Mouse (Mus musculus): ENCODE measurements at regions not wholly inside any gene's neighbourhood (a gene's known extent, or its start where the extent isn't known, plus 50 kb on each side); places are given as distances from the start of the nearest gene placed in this dataset.

GRCm38 (mm10) chr1:186458099-186458637 is 247.6 kb downstream of the Tgfb2 start:
- 18% methylated on average over 2 of the region's 2 CpGs for WGBS
- Histone ChIP-seq H3K27ac (no peak overlapping the region), H3K4me2 (no peak overlapping the region), H3K4me1 (no peaks in the 10 kb centered on the region), H3K4me3 (replicated peaks) (no peak overlapping the region), H3K9me3 (no peaks in the 10 kb centered on the region), H3K27me3 (replicated peaks) (0 out of 2 replicates have a peak, but pooled peaks cover 3% of the 10 kb centered on the region), H3K9ac (no peak overlapping the region), H3K36me3 (no peaks in the 10 kb centered on the region)
- no peak for ATAC-seq (ENCODE audit: insufficient read depth, low FRiP score, low read depth)

- WGBS, result 79% methylated on average over 8 of the region's 8 CpGs
- ATAC-seq (ENCODE audit: insufficient read depth, low FRiP score, low read depth), result no peak
Measured at GRCm38 (mm10) chr1:186457098-186457497, 248.7 kb downstream of the Tgfb2 start.

DNA sequence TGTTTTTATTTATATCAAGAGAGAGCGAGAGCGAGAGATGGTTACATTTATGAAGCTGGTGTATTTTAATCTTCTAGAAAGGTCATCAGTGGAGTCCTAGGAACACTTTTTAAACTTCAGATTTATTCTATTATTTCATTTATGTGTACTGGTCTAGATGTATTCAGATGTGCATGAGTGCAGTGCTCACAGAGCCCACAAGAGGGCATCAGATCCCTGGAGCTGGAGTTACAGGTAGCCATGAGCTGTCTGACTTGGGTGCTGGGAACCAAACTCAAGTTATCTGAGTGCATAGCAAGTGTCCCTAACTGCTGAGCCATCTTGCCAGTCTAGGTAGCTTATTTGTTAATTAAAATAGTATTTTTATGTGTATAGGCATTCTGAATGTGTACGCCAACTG is 249.7 kb downstream of the Tgfb2 start:
- H3K9me3 ChIP-seq, result no peaks in the 10 kb centered on the region
- H3K4me2 ChIP-seq, result no peak overlapping the region
- H3K4me3 ChIP-seq (replicated peaks), result no peak overlapping the region
- H3K9ac ChIP-seq, result no peak overlapping the region
- WGBS, result 92% methylated on average over 3 of the region's 3 CpGs
- no peak overlapping the region for H3K27ac ChIP-seq
- 0 out of 2 replicates have a peak, but pooled peaks cover 3% of the 10 kb centered on the region for H3K27me3 ChIP-seq (replicated peaks)
- no peaks in the 10 kb centered on the region for H3K4me1 ChIP-seq
- ATAC-seq (ENCODE audit: insufficient read depth, low FRiP score, low read depth), result no peak
- H3K36me3 ChIP-seq, result no peaks in the 10 kb centered on the region

More at GRCm38 (mm10) chr1:186457098-186457497, 248.7 kb downstream of the Tgfb2 start:
- Histone ChIP-seq H3K4me1 (no peaks in the 10 kb centered on the region), H3K27ac (no peak overlapping the region), H3K4me3 (replicated peaks) (no peak overlapping the region), H3K36me3 (no peaks in the 10 kb centered on the region), H3K9me3 (no peaks in the 10 kb centered on the region), H3K27me3 (replicated peaks) (0 out of 2 replicates have a peak, but pooled peaks cover 3% of the 10 kb centered on the region), H3K4me2 (no peak overlapping the region), H3K9ac (no peak overlapping the region)

DNA sequence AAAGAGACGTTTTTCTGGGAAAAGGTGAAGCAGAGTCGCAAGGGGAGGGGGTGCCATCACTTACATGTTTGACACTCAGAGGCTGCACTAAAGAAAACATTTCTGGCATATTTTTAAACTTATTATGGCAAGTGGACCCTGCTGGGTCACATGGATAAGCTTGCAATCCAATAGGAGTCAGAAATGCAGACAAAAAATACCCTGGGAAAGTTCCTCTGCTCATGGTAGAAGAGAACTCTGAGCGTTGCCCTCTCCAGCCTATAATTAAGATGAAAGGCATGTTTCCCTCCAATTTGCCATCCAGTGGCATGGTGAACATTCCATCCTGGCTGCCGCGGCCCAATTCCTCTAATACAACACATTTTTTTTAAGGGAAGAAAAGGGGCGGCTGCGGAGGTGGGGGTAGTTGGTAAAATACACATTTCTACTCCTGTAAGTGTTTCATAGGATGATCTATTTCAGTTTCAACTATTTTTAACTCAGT is 250.6 kb downstream of the Tgfb2 start:
- no peaks in the 10 kb centered on the region for H3K9me3 ChIP-seq
- no peak overlapping the region for H3K4me3 ChIP-seq (replicated peaks)
- no peak overlapping the region for H3K27ac ChIP-seq
- H3K36me3 ChIP-seq, result no peaks in the 10 kb centered on the region
- H3K9ac ChIP-seq, result no peak overlapping the region
- 0 out of 2 replicates have a peak, but pooled peaks cover 3% of the 10 kb centered on the region for H3K27me3 ChIP-seq (replicated peaks)
- no peak for ATAC-seq (ENCODE audit: insufficient read depth, low FRiP score, low read depth)
- no peaks in the 10 kb centered on the region for H3K4me1 ChIP-seq
- 54% methylated on average over 7 of the region's 7 CpGs for whole genome bisulfite sequencing
- H3K4me2 ChIP-seq, result no peak overlapping the region

GRCm38 (mm10) chr1:186454393-186455085 is 251.2 kb downstream of the Tgfb2 start:
- Histone ChIP-seq H3K27me3 (replicated peaks) (no peaks in the 10 kb centered on the region), H3K9ac (no peak overlapping the region), H3K36me3 (no peaks in the 10 kb centered on the region), H3K4me3 (replicated peaks) (no peak overlapping the region), H3K27ac (no peak overlapping the region), H3K4me2 (no peak overlapping the region), H3K4me1 (no peaks in the 10 kb centered on the region), H3K9me3 (no peaks in the 10 kb centered on the region)
- 51% methylated on average over 4 of the region's 4 CpGs for WGBS
- no peak for ATAC-seq (ENCODE audit: insufficient read depth, low FRiP score, low read depth)

DNA sequence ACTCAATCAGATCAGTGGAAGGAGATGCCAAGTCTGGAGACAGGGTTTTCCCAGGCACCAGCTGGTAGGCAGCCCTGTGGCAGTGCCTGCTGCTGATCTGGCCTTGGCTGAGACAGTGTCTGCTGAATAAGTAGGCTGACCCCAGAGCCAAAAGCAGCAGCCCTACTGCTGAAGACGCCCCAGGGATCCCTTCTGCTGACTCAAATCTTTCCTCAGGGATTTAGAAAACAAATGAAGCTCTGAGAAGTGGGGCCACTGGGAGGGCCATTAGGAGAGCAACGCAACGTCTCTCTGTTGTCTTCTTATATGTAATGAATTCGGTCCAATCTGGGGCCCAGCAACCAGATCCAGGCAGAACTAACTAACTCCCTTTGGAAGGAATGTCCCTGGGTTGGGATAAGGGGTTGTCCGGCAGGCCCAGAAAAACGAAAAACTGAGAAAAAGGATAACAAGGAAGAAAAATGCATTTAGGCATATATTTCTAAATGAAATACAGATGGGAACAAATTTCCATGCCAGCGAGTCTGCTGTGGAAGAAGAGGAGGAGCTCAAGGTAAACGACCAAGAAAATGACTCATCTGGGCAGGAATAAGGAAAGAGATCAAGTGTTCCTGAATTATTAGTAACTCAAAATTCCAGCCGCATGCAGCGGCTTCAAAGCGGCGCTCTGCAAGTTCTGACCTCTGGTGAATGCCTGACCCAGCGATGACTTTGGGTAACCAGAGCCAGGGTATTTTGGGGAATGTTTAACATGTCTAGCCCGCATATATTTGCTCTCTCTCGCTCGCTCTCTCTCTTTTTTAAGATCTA is 256.7 kb downstream of the Tgfb2 start:
- 27% methylated on average over 16 of the region's 16 CpGs for WGBS
- peaks cover 8% of the 10 kb centered on the region; the same call in 1 of the 2 replicates for H3K4me1 ChIP-seq
- H3K27ac ChIP-seq, result peak overlapping the region; percentile 33; the same call in 1 of the 2 replicates
- ATAC-seq (ENCODE audit: insufficient read depth, low FRiP score, low read depth), result no peak
- no peak overlapping the region for H3K4me2 ChIP-seq
- H3K4me3 ChIP-seq (replicated peaks), result no peak overlapping the region
- no peak overlapping the region for H3K9ac ChIP-seq
- no peaks in the 10 kb centered on the region for H3K36me3 ChIP-seq
- H3K27me3 ChIP-seq (replicated peaks), result no peaks in the 10 kb centered on the region
- H3K9me3 ChIP-seq, result no peaks in the 10 kb centered on the region

- Histone ChIP-seq H3K9ac (no peak overlapping the region), H3K27ac (no peak overlapping the region), H3K4me3 (replicated peaks) (no peak overlapping the region), H3K27me3 (replicated peaks) (no peaks in the 10 kb centered on the region), H3K4me1 (peaks cover 8% of the 10 kb centered on the region; the same call in 1 of the 2 replicates), H3K36me3 (no peaks in the 10 kb centered on the region), H3K4me2 (no peak overlapping the region), H3K9me3 (no peaks in the 10 kb centered on the region)
- WGBS, result 60% methylated on average over 1 of the region's 1 CpGs
- ATAC-seq (ENCODE audit: insufficient read depth, low FRiP score, low read depth), result no peak
Measured at GRCm38 (mm10) chr1:186447521-186447920, 258.3 kb downstream of the Tgfb2 start.

- Histone ChIP-seq H3K36me3 (no peaks in the 10 kb centered on the region), H3K9ac (no peak overlapping the region), H3K27me3 (replicated peaks) (no peaks in the 10 kb centered on the region), H3K4me1 (peaks cover 8% of the 10 kb centered on the region; the same call in 1 of the 2 replicates), H3K27ac (no peak overlapping the region), H3K9me3 (no peaks in the 10 kb centered on the region), H3K4me3 (replicated peaks) (no peak overlapping the region), H3K4me2 (no peak overlapping the region)
- ATAC-seq (ENCODE audit: insufficient read depth, low FRiP score, low read depth), result peak; percentile 31; the same call in 1 of the 2 replicates
- WGBS, result 53% methylated on average over 5 of the region's 5 CpGs
Measured at GRCm38 (mm10) chr1:186444701-186445131, 261.1 kb downstream of the Tgfb2 start.

GRCm38 (mm10) chr1:186442160-186442559 is 263.6 kb downstream of the Tgfb2 start:
- H3K4me1 ChIP-seq, result no peaks in the 10 kb centered on the region
- no peak overlapping the region for H3K4me2 ChIP-seq
- no peaks in the 10 kb centered on the region for H3K27me3 ChIP-seq (replicated peaks)
- H3K4me3 ChIP-seq (replicated peaks), result no peak overlapping the region
- no peak overlapping the region for H3K9ac ChIP-seq
- ATAC-seq (ENCODE audit: insufficient read depth, low FRiP score, low read depth), result no peak
- H3K9me3 ChIP-seq, result no peaks in the 10 kb centered on the region
- H3K36me3 ChIP-seq, result no peaks in the 10 kb centered on the region
- 36% methylated on average over 1 of the region's 1 CpGs for WGBS
- no peak overlapping the region for H3K27ac ChIP-seq

DNA sequence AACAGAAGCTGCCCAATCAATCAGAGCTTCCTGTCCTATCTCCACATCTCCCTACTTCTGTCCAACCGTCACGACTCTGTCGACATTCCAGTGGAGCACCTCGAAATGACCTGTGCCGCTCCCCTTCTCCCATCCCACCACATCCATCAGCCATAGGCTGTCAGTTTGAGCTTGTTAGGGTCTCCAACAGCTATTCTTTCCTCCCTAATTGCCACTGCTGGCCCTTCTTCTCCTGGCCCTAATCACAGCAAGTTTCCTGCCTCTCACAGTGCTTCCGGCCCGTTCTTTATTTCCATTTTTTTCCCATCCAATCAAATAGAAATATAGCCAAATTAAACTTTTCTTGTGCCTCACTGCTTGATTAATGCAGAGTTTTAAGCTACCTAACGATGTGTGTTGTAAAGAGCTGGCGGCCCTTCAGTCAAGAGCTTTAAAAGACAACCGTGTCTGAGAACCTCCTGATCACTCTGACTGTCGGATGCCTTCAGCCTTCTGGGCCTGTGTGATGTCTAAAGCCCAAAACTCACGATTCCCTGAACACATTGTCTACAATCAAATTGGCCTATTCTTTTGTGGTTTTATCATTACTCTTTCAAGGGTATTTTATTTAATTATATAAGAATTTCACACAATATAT is 270.3 kb downstream of the Tgfb2 start:
- no peaks in the 10 kb centered on the region for H3K4me1 ChIP-seq
- no peak overlapping the region for H3K27ac ChIP-seq
- WGBS, result 47% methylated on average over 12 of the region's 12 CpGs
- H3K4me2 ChIP-seq, result no peak overlapping the region
- no peak overlapping the region for H3K4me3 ChIP-seq (replicated peaks)
- no peaks in the 10 kb centered on the region for H3K9me3 ChIP-seq
- no peak for ATAC-seq (ENCODE audit: insufficient read depth, low FRiP score, low read depth)
- H3K27me3 ChIP-seq (replicated peaks), result no peaks in the 10 kb centered on the region
- no peaks in the 10 kb centered on the region for H3K36me3 ChIP-seq
- no peak overlapping the region for H3K9ac ChIP-seq

GRCm38 (mm10) chr1:186434782-186435181 is 271.0 kb downstream of the Tgfb2 start:
- Histone ChIP-seq H3K36me3 (no peaks in the 10 kb centered on the region), H3K27ac (no peak overlapping the region), H3K27me3 (replicated peaks) (no peaks in the 10 kb centered on the region), H3K9me3 (no peaks in the 10 kb centered on the region), H3K9ac (no peak overlapping the region), H3K4me1 (no peaks in the 10 kb centered on the region), H3K4me2 (no peak overlapping the region), H3K4me3 (replicated peaks) (no peak overlapping the region)
- no peak for ATAC-seq (ENCODE audit: insufficient read depth, low FRiP score, low read depth)
- WGBS, result 45% methylated on average over 9 of the region's 9 CpGs

Data from stomach, embryonic 15.5 days (tissue).